Mouse (Mus musculus) embryo, embryonic 9.5 days (tissue): ENCODE data around the gene Gm884.
"Not testable (repeated sequence)": the region's sequence is repeated elsewhere in the genome, so short reads cannot be mapped to it uniquely, and the experiment has no call there.

Experiments used
- DNase-seq: peaks from one replicate; pipeline ENCODE4 v3.0.0-alpha.2; 2017; ENCODE audit errors: extremely low spot score

The Gm884 gene

DNA sequence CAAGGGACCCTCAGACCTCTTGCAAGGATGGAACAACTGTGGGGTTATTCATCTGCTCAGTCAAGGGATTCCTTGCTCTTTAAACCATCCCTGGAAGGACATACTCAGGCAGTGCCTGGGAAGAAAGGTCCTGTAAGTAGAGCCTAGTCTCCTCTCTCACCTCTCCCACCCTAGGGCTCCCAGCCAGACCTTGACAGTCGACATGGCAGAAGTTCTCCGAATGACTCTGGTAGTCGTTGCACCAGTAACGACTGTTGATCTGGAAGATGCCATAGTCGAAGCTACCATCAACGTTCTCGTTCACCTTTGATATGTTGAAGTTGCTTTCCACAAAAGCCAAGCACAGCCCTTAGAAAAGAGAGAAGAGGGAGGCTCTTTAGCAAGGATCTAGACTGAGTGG lies 13.9 kb upstream of the Gm884 start:
- DNase-seq = no peak

DNA sequence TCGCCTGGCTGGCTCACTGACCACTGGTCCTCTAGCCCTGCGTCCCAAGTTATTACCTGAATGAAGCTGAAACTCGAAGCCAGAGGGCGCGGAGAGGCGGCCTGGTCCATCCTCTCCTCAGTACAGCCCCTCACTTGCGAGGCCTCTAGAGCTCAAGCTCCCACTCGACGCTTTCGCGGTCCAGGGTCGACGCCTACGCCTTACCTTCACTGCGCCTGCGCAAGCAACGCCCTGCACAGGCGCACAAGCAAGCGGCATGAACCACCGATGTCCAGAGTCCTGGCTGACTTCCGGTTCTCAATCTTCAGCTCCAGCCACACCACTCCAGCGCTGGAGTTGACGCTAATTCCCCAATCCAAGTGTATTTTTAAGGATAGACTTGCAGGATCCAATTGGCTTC lies 6.5 kb upstream of the Gm884 start:
- no peak for DNase-seq

DNA sequence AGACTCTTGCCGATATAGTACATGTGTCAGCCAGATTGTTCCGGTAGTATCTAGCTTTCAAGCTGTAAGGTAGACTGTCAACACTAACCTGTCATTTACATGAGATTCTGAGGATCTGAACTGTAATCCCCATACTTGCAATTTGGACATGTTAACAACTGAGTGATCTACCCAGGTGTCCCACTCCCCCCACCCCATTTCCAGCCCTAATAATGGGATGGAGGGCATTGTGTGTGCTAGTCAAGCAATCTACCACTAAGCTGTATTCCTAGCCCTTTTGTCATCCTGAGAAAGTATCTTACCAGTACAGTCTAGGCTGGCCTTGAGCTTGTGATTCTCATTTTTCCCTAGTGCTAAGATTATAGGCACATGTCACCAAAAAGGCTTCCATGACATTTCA lies 10.2 kb downstream of the Gm884 start:
- DNase-seq = no peak

DNA sequence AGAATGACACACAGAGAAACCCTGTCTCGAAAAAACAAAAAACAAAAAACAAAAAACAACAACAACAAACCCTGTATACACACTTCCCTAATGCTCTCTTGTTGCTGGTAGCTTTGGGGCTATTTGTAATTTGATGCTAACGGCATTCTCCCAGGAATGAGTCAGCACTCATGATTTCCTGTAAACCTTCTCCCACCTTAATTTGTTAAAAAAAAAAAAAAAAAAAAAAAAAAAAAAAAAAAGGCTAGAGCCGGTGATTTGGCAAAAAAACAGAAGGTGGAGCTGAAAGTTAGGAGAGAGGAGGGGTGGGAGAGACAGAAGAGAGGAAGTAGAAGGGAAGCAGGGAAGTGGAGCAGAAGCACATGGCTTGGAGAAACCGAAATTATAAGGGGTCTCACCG lies 14.3 kb downstream of the Gm884 start:
- DNase-seq = no peak

DNA sequence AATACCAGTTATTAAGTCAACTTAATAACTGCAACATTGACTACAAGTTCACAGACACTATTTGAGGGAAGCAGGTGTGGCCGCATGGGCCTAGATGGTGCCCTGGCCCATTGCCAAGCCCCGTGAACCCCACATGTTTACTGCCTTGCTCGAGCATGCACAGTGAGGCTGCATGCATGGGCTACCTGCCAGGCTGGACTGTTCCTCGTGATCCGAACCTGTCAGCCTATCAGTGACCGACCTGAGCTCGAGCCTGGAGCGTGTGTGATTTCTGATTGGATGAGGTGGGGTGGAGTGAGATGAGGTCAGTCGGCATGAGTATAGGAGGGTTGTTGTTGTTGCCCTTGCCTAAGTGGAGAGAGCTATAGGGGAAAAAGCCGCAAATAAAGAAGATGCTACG lies 42.6 kb downstream of the Gm884 start:
- no peak for DNase-seq

DNA sequence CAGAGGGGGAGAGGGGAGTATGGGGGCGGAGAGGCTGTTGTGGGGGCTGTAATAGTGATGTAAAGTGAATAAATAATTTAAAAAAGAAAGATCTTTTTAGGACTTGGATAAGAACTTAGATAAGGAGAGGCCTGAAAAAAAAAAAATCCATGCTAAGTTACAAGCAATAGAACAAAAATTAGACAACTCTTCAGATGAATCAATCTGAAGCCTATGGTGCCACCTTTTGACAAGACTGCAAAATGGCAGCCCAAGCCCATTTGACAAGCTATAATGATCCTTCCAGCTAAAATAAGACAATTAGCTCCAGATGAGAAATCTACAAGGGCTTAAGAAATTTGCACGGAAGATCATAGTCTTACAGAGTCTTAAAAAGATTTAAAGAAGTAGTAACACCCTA lies 64.9 kb downstream of the Gm884 start:
- DNase-seq = no peak

DNA sequence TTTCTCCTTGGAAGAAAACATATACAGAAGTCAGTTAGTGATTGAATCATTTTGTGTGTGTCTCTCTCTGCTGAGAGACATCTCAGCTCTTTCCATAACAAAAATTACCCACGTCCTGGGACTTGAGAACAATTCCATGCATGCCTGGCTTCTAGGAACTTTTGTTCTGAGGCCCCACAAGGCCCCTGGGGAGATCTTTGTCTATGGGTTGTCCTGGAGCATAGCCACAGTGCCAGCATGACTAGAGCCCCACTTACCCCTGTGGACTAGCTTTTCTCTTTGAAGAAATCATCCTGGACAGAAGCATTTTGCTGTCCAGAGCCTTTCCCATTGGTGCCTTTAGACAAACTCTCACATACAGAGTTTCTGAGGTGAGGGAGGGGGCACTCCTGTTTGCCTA lies 86.0 kb downstream of the Gm884 start:
- not testable (repeated sequence) for DNase-seq

DNA sequence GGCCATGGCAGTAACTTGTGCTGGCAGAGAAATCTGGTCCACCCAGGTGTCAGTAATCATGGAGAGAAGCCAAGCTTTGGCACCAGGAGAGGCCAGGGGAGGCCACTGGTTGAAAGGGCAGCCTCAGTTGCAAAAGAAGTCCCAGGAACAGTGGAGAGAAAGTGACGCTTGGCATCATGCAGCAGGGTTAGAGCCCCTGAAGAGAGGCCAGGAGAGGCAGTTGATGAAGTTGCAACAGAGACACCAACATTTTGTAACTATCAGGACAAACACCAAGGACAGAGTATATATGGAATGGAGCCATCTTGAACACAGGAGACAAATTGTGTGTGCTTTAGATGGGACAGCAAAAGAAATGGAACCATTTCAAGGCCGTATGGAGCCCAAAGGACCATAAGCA lies 108.8 kb downstream of the Gm884 start:
- DNase-seq = no peak

DNA sequence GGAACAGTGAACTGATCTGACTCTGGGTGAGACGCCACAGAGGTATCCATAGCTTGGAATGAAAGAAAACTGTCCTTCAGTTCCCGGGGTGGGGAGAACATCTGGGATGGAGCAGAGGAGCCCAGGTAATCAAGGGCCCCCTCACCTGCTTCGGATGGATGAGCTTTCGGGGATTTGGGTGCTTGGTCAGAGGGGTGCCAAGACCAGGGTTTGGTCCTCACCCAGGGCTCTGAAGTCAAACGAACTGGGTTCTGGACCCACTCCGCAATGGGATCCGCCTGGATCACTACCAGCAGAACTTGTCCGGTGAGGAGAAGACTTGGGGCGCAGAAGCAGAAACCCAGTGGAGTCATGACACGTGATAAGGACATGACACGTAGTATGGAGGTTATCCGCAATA lies 116.4 kb downstream of the Gm884 start, which contains the start of gene Lrrc37a:
Gene Lrrc37a, minus strand, starts transcription at position 101 of the 400 bp plus-strand sequence.
- DNase-seq = no peak
